20 mouse cellular contexts compared by ENCODE assay signal in genomic region chr15:88712501-88712900, GRCm38 (mm10). TPM values are rescaled to one million over a fixed set of nuclear protein-coding genes. Genes with fewer than 3 reads are reported as not detected.
DNase-seq lines count a peak whose midpoint lies in the region; TF ChIP-seq lines count a peak whose summit lies in the region.
"Had no signal": no experiment of that assay in that cellular context is flagged by ENCODE, and none has a peak within 500 bp of the region (broad histone marks: within the 10 kb centered on the region; RNA-seq: fewer than 3 reads in every experiment).

No protein-coding gene starts in this region.

- H3K27ac ChIP-seq in ES-E14 (ENCODE audit: insufficient read depth, low read depth, low read length, poor library complexity, severe bottlenecking): peak overlapping the region; percentile 73
- H3K27ac ChIP-seq: embryonic facial prominence, embryonic 13.5 days; forebrain, embryonic 12.5 days; heart, adult 2 months; heart, embryonic 15.5 days; hindbrain, embryonic 13.5 days; hindbrain, postnatal 0 days had no signal

- H3K4me1 ChIP-seq in ES-E14 (ENCODE audit: control insufficient read depth in 2 of 2, insufficient read depth in 2 of 2, low read length in 2 of 2, poor library complexity in 1 of 2): peaks cover 8 to 28% of the 10 kb centered on the region in 2 experiments; a peak in 3 of 4 replicates
- H3K4me1 ChIP-seq: forebrain, embryonic 12.5 days had no signal

- H3K36me3 ChIP-seq in ES-E14 (ENCODE audit: control insufficient read depth, insufficient read depth, low read length, poor library complexity, severe bottlenecking): peaks cover 51% of the 10 kb centered on the region

- H3K4me3 ChIP-seq in ES-E14 (ENCODE audit: insufficient read depth in 1 of 2, low read depth in 1 of 2, low read length in 2 of 2, poor library complexity in 1 of 2, severe bottlenecking in 1 of 2): peak overlapping the region in 1 of 2 experiments; percentile 47; a peak in 2 of 4 replicates
- H3K4me3 ChIP-seq: embryonic facial prominence, embryonic 13.5 days; forebrain, embryonic 12.5 days; heart, adult 2 months; heart, embryonic 15.5 days; hindbrain, embryonic 13.5 days had no signal

- H3K9ac ChIP-seq in ES-E14 (ENCODE audit: insufficient read depth, low read depth, low read length, poor library complexity, severe bottlenecking): peak overlapping the region; percentile 79
- H3K9ac ChIP-seq: embryonic facial prominence, embryonic 13.5 days; forebrain, embryonic 12.5 days; heart, embryonic 15.5 days; hindbrain, embryonic 13.5 days had no signal

- in situ Hi-C loops in ES-E14 (cut with MboI; ENCODE audit: low sequenced_read_pairs in 2 of 2, unreplicated experiment in 2 of 2): no loop called here

- peak; percentile 80 to 86 for DNase-seq in adrenal gland, adult (ENCODE audit: inconsistent age in 2 of 2, low spot score in 1 of 2)
- no peak for DNase-seq in adrenal gland, postnatal 4 days (ENCODE audit: low spot score in 2 of 2)
- no peak for DNase-seq in ES-E14 (ENCODE audit: low read depth, low spot score)
- DNase-seq in adrenal gland, adult 8-10 months: peak; percentile 54
- peak; percentile 74 to 80 for DNase-seq in adrenal gland, postnatal 36 days
- DNase-seq in lung, postnatal 36 days: no peak
- no peak for DNase-seq in thymus, postnatal 36 days
- DNase-seq in right cerebral cortex, postnatal 10 days (ENCODE audit: low spot score in 2 of 2): no peak
- DNase-seq: B cell, adult 2 months; cerebellum, adult 11-12 months; cerebellum, adult 9-10 months; cerebellum, postnatal 25 days; gastrocnemius, postnatal 10 days; heart, adult 2 months; heart, postnatal 14 days had no signal

- no peaks in the 10 kb centered on the region for H3K9me3 ChIP-seq in ES-E14 (ENCODE audit: control insufficient read depth, insufficient read depth, low read depth, low read length)
- H3K9me3 ChIP-seq: embryonic facial prominence, embryonic 13.5 days; forebrain, embryonic 12.5 days; heart, embryonic 15.5 days; hindbrain, embryonic 13.5 days had no signal

TF ChIP-seq in ES-E14, 5 proteins besides CTCF, POLR2A, EP300 and RAD21:
- TF ChIP-seq CHD2 (IDR thresholded peaks at IDR 0.05; ENCODE audit: low read depth, low read length) (no peak), ZNF384 (IDR thresholded peaks at IDR 0.05; ENCODE audit: low read depth, low read length) (no peak), HCFC1 (IDR thresholded peaks at IDR 0.05; ENCODE audit: borderline replicate concordance, insufficient read depth, low read length) (no peak), ZC3H11A (IDR thresholded peaks at IDR 0.05; ENCODE audit: borderline replicate concordance, low read depth, low read length) (no peak), MAFK (IDR thresholded peaks at IDR 0.05; ENCODE audit: insufficient read depth, low read depth, low read length) (no peak)
TF ChIP-seq in ES-E14: peak in this region for 0.

RNA-seq across cellular contexts. Expression of gene Brd1, which starts 21.5 kb away (rescaled TPM):
- total RNA-seq in adrenal gland, postnatal 4 days (2021): 10 to 100 TPM; 68.8 to 77.0 TPM
- total RNA-seq in ES-E14 (2012; rRNA removed): 52.0 and 54.2 TPM in 2 replicates
- total RNA-seq in adrenal gland, adult 8-10 months (2022): 10 to 100 TPM; 45.7 to 74.5 (median 60.5) TPM
- 10 to 100 TPM; 54.0 to 65.9 TPM for total RNA-seq in adrenal gland, postnatal 36 days (2021)

RNA-seq across cellular contexts. Expression of gene Zbed4, which starts 39.0 kb away (rescaled TPM):
- 10 to 100 TPM; 11.9 to 15.1 TPM for total RNA-seq in adrenal gland, postnatal 4 days (2021)
- total RNA-seq in ES-E14 (2012; rRNA removed): 32.9 and 43.6 TPM in 2 replicates
- 1 to 10 TPM; 8.5 to 9.8 (median 9.3) TPM for total RNA-seq in adrenal gland, adult 8-10 months (2022)
- total RNA-seq in adrenal gland, postnatal 36 days (2021): 10 to 100 TPM in 1 of 2 experiments, 1 to 10 TPM in 1; 9.6 to 11.3 TPM

Comparison
In these comparisons a context has a peak if more than half of its experiments do, and no peak if none do; other contexts are left out.
1. DNase-seq: peak in adrenal gland, adult (2 of 2), adrenal gland, adult 8-10 months (single experiment) and adrenal gland, postnatal 36 days (2 of 2); none in adrenal gland, postnatal 4 days (0 of 2), ES-E14 (single experiment), lung, postnatal 36 days (single experiment), thymus, postnatal 36 days (0 of 2) and right cerebral cortex, postnatal 10 days (0 of 2).